Mouse (Mus musculus): ENCODE results near the gene Hist1h4b. TPM values are rescaled to one million over a fixed set of nuclear protein-coding genes. Genes with fewer than 3 reads are reported as not detected.
"Not testable (repeated sequence)": the region's sequence is repeated elsewhere in the genome, so short reads cannot be mapped to it uniquely, and the experiment has no call there.

The Hist1h4b gene
- polyA plus RNA-seq, 1 experiment from 2014 or later: 0.63 TPM

- 79% methylated on average over 1 of the region's 1 CpGs for WGBS
Measured at GRCm38 (mm10) chr13:23759916-23760239, 3.1 kb downstream of the Hist1h4b start.

DNA sequence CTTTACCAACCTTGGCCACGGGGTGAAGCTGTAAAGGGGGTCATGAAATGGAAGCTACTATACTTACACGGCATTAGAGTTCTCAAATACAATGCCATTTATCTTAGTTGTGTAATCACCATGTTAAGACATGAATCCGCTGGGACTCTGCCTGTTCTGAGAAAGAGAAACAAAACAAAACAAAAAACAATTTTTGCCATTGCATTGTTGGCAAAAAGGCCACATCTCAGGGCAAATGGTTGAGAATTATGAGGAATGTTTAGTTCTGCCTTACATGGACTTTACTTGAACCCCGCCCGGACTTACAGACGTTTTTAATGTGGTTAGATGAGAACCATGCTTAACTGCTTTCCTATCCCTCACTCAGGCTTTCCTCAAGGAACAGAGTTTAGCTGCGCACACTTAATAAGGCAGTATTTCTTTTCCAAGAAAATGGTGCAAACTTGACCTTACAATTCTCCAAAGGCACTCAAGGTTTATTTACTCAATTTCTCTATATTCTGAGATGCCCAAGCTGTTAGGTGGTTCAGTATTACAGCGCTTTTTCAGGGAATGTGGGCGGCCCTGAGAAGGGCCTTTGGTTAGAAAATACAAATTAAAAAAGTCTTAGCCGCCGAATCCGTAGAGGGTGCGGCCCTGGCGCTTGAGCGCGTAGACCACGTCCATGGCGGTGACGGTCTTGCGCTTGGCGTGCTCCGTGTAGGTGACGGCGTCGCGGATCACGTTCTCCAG lies 3.6 kb downstream of the Hist1h4b start:
- Histone ChIP-seq H3K4me1 (ENCODE audit: control insufficient read depth in 2 of 2, insufficient read depth in 2 of 2, low read length in 2 of 2) (peaks cover 8 to 26% of the 10 kb centered on the region in 2 experiments), H3K4me2 (ENCODE audit: low read length) (peak overlapping the region; percentile 90), H3K27ac (replicated peaks in 1 of 2; ENCODE audit: control insufficient read depth in 1 of 2, insufficient read depth in 1 of 2, low read depth in 2 of 2, low read length in 2 of 2) (peak overlapping the region; percentile 80 to 95), H3K36me3 (ENCODE audit: control insufficient read depth, insufficient read depth, low read length) (no peaks in the 10 kb centered on the region), H3K9ac (ENCODE audit: low read length) (peak overlapping the region; percentile 70), H3K27me3 (ENCODE audit: control insufficient read depth, insufficient read depth, low read length) (no peaks in the 10 kb centered on the region), H3K4me3 (ENCODE audit: control insufficient read depth in 1 of 2, insufficient read depth in 1 of 2, low read depth in 1 of 2, low read length in 2 of 2) (peak overlapping the region; percentile 43 to 47), H3K9me3 (ENCODE audit: control insufficient read depth, low read length) (no peaks in the 10 kb centered on the region)
- 2% methylated on average over 17 of the region's 27 CpGs for WGBS
- ATAC-seq (ENCODE audit: insufficient number of reproducible peaks, insufficient read depth, low FRiP score, low read depth): 0 out of 2 replicates have a peak, but pooled peaks have one; percentile 0

More at GRCm38 (mm10) chr13:23759916-23760239, 3.1 kb downstream of the Hist1h4b start:
- H3K4me3 ChIP-seq (ENCODE audit: control insufficient read depth in 1 of 2, insufficient read depth in 1 of 2, low read depth in 1 of 2, low read length in 2 of 2): 0 out of 4 replicates have a peak overlapping the region, but pooled peaks of 1 of the 2 experiments have one; percentile 43
- H3K36me3 ChIP-seq (ENCODE audit: control insufficient read depth, insufficient read depth, low read length): no peaks in the 10 kb centered on the region
- no peaks in the 10 kb centered on the region for H3K9me3 ChIP-seq (ENCODE audit: control insufficient read depth, low read length)
- H3K27ac ChIP-seq (replicated peaks in 1 of 2; ENCODE audit: control insufficient read depth in 1 of 2, insufficient read depth in 1 of 2, low read depth in 2 of 2, low read length in 2 of 2): peak overlapping the region; percentile 80 to 95; a peak in 3 of 4 replicates
- H3K4me1 ChIP-seq (ENCODE audit: control insufficient read depth in 2 of 2, insufficient read depth in 2 of 2, low read length in 2 of 2): peaks cover 8 to 26% of the 10 kb centered on the region in 2 experiments
- no peak for ATAC-seq (ENCODE audit: insufficient number of reproducible peaks, insufficient read depth, low FRiP score, low read depth)
- H3K4me2 ChIP-seq (ENCODE audit: low read length): peak overlapping the region; percentile 90
- peak overlapping the region; percentile 70; the same call in 1 of the 2 replicates for H3K9ac ChIP-seq (ENCODE audit: low read length)
- no peaks in the 10 kb centered on the region for H3K27me3 ChIP-seq (ENCODE audit: control insufficient read depth, insufficient read depth, low read length)

GRCm38 (mm10) chr13:23760972-23761864 lies 4.4 kb downstream of the Hist1h4b start, which contains the start of gene Hist1h4a:
Hist1h4a (minus strand) TSS chr13:23761230.
- Histone ChIP-seq H3K27ac (replicated peaks in 1 of 2; ENCODE audit: control insufficient read depth in 1 of 2, insufficient read depth in 1 of 2, low read depth in 2 of 2, low read length in 2 of 2) (peak within 1 kb of the TSS; percentile 95), H3K9ac (ENCODE audit: low read length) (peak within 1 kb of the TSS; percentile 77), H3K4me3 (ENCODE audit: control insufficient read depth in 1 of 2, insufficient read depth in 1 of 2, low read depth in 1 of 2, low read length in 2 of 2) (peak within 1 kb of the TSS; percentile 43 to 55), H3K9me3 (ENCODE audit: control insufficient read depth, low read length) (no peaks in the 10 kb centered on the region), H3K4me2 (ENCODE audit: low read length) (peak within 1 kb of the TSS; percentile 90), H3K36me3 (ENCODE audit: control insufficient read depth, insufficient read depth, low read length) (no peaks in the 10 kb centered on the region), H3K27me3 (ENCODE audit: control insufficient read depth, insufficient read depth, low read length) (no peaks in the 10 kb centered on the region), H3K4me1 (ENCODE audit: control insufficient read depth in 2 of 2, insufficient read depth in 2 of 2, low read length in 2 of 2) (peaks cover 8 to 26% of the 10 kb centered on the region in 2 experiments)
- peak; percentile 86 for ATAC-seq (ENCODE audit: insufficient number of reproducible peaks, insufficient read depth, low FRiP score, low read depth)
- WGBS: under 1% methylated on average over 61 of the region's 72 CpGs

GRCm38 (mm10) chr13:23761871-23762821 lies 5.3 kb downstream of the Hist1h4b start, which contains the start of gene Hist1h3a:
Hist1h3a (minus strand) TSS chr13:23762386.
- not testable (repeated sequence) for H3K9me3 ChIP-seq (ENCODE audit: control insufficient read depth, low read length); H3K27me3 ChIP-seq (ENCODE audit: control insufficient read depth, insufficient read depth, low read length); H3K36me3 ChIP-seq (ENCODE audit: control insufficient read depth, insufficient read depth, low read length)
- peaks cover 8 to 26% of the 10 kb centered on the region in 2 experiments for H3K4me1 ChIP-seq (ENCODE audit: control insufficient read depth in 2 of 2, insufficient read depth in 2 of 2, low read length in 2 of 2)
- H3K4me3 ChIP-seq (ENCODE audit: control insufficient read depth in 1 of 2, insufficient read depth in 1 of 2, low read depth in 1 of 2, low read length in 2 of 2): peak within 1 kb of the TSS; percentile 50 to 69
- peak; percentile 52 for ATAC-seq (ENCODE audit: insufficient number of reproducible peaks, insufficient read depth, low FRiP score, low read depth)
- peak within 1 kb of the TSS; percentile 90 for H3K4me2 ChIP-seq (ENCODE audit: low read length)
- under 1% methylated on average over 34 of the region's 52 CpGs for WGBS
- H3K27ac ChIP-seq (replicated peaks in 1 of 2; ENCODE audit: control insufficient read depth in 1 of 2, insufficient read depth in 1 of 2, low read depth in 2 of 2, low read length in 2 of 2): peak within 1 kb of the TSS; percentile 95
- H3K9ac ChIP-seq (ENCODE audit: low read length): peak within 1 kb of the TSS; percentile 77

- peak overlapping the region; percentile 83 to 95 for H3K27ac ChIP-seq (replicated peaks in 1 of 2; ENCODE audit: control insufficient read depth in 1 of 2, insufficient read depth in 1 of 2, low read depth in 2 of 2, low read length in 2 of 2)
- peak overlapping the region; percentile 90 for H3K4me2 ChIP-seq (ENCODE audit: low read length)
- H3K36me3 ChIP-seq (ENCODE audit: control insufficient read depth, insufficient read depth, low read length): no peaks in the 10 kb centered on the region
- no peaks in the 10 kb centered on the region for H3K9me3 ChIP-seq (ENCODE audit: control insufficient read depth, low read length)
- peak overlapping the region; percentile 77 for H3K9ac ChIP-seq (ENCODE audit: low read length)
- 2% methylated on average over 10 of the region's 10 CpGs for WGBS
- H3K27me3 ChIP-seq (ENCODE audit: control insufficient read depth, insufficient read depth, low read length): no peaks in the 10 kb centered on the region
- peaks cover 8 to 26% of the 10 kb centered on the region in 2 experiments for H3K4me1 ChIP-seq (ENCODE audit: control insufficient read depth in 2 of 2, insufficient read depth in 2 of 2, low read length in 2 of 2)
- no peak for ATAC-seq (ENCODE audit: insufficient number of reproducible peaks, insufficient read depth, low FRiP score, low read depth)
- peak overlapping the region; percentile 50 to 69 for H3K4me3 ChIP-seq (ENCODE audit: control insufficient read depth in 1 of 2, insufficient read depth in 1 of 2, low read depth in 1 of 2, low read length in 2 of 2)
Measured at GRCm38 (mm10) chr13:23763242-23763585, 6.4 kb downstream of the Hist1h4b start.

DNA sequence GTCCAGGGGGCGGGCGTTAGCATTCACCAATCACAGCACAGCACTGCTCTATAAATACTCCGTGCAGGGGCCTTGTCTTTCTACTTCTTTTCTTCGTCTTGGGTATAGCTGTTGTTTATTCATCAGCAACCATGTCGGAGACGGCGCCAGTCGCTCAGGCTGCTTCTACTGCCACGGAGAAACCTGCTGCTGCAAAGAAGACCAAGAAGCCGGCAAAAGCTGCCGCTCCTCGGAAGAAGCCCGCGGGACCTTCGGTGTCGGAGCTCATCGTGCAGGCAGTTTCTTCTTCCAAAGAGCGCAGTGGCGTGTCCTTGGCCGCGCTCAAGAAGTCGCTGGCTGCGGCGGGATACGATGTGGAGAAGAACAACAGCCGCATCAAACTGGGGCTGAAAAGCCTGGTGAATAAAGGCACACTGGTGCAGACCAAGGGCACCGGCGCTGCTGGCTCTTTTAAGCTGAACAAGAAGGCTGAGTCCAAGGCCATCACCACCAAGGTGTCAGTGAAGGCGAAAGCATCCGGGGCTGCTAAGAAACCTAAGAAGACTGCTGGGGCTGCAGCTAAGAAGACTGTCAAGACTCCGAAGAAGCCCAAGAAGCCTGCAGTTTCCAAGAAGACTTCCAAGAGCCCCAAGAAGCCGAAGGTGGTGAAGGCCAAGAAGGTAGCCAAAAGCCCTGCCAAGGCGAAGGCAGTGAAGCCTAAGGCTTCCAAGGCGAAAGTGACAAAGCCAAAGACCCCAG lies 6.9 kb downstream of the Hist1h4b start, which contains the start of gene Hist1h1a:
Gene Hist1h1a (plus strand): TSS at position 81 of the 738 bp plus-strand sequence.
- H3K27ac ChIP-seq (replicated peaks in 1 of 2; ENCODE audit: control insufficient read depth in 1 of 2, insufficient read depth in 1 of 2, low read depth in 2 of 2, low read length in 2 of 2): peak within 1 kb of the TSS; percentile 89 to 95
- H3K4me3 ChIP-seq (ENCODE audit: control insufficient read depth in 1 of 2, insufficient read depth in 1 of 2, low read depth in 1 of 2, low read length in 2 of 2): peak within 1 kb of the TSS; percentile 50 to 69
- peak within 1 kb of the TSS; percentile 77 for H3K9ac ChIP-seq (ENCODE audit: low read length)
- peak within 1 kb of the TSS; percentile 90 for H3K4me2 ChIP-seq (ENCODE audit: low read length)
- ATAC-seq (ENCODE audit: insufficient number of reproducible peaks, insufficient read depth, low FRiP score, low read depth): peak; percentile 57
- H3K36me3 ChIP-seq (ENCODE audit: control insufficient read depth, insufficient read depth, low read length): no peaks in the 10 kb centered on the region
- no peaks in the 10 kb centered on the region for H3K9me3 ChIP-seq (ENCODE audit: control insufficient read depth, low read length)
- 3% methylated on average over 34 of the region's 34 CpGs for WGBS
- no peaks in the 10 kb centered on the region for H3K27me3 ChIP-seq (ENCODE audit: control insufficient read depth, insufficient read depth, low read length)
- peaks cover 10 to 27% of the 10 kb centered on the region in 2 experiments for H3K4me1 ChIP-seq (ENCODE audit: control insufficient read depth in 2 of 2, insufficient read depth in 2 of 2, low read length in 2 of 2)

All from heart, embryonic 14.5 days (tissue).